Mouse (Mus musculus): ENCODE data around the gene Ube2g2. TPM values are rescaled to one million over a fixed set of nuclear protein-coding genes. Genes with fewer than 3 reads are reported as not detected.

The Ube2g2 gene
- polyA plus RNA-seq, 1 experiment from 2014 or later: 96.0 TPM

GRCm38 (mm10) chr10:77658286-77658994, 36.4 kb downstream of the Ube2g2 start:
- Histone ChIP-seq H3K27me3 (peaks cover 1% of the 10 kb centered on the region; the same call in 1 of the 2 replicates), H3K4me3 (no peak overlapping the region), H3K9ac (no peak overlapping the region), H3K36me3 (no peaks in the 10 kb centered on the region), H3K4me2 (replicated peaks) (no peak overlapping the region), H3K27ac (no peak overlapping the region), H3K9me3 (no peaks in the 10 kb centered on the region), H3K4me1 (peaks cover 16% of the 10 kb centered on the region)
- ATAC-seq (ENCODE audit: low FRiP score, low read depth): no peak
- 63% methylated on average over 15 of the region's 15 CpGs for WGBS

- H3K9ac ChIP-seq: peak overlapping the region; percentile 43; the same call in 1 of the 2 replicates
- H3K4me1 ChIP-seq: peaks cover 31% of the 10 kb centered on the region
- H3K27ac ChIP-seq: no peak overlapping the region; the same call in 1 of the 2 replicates
- ATAC-seq (ENCODE audit: low FRiP score, low read depth): peak; percentile 38; the same call in 1 of the 2 replicates
- no peaks in the 10 kb centered on the region for H3K36me3 ChIP-seq
- no peaks in the 10 kb centered on the region for H3K9me3 ChIP-seq
- peaks cover 19% of the 10 kb centered on the region for H3K27me3 ChIP-seq
- peak overlapping the region; percentile 20; the same call in 1 of the 2 replicates for H3K4me3 ChIP-seq
- 18% methylated on average over 43 of the region's 43 CpGs for WGBS
- H3K4me2 ChIP-seq (replicated peaks): peak overlapping the region; percentile 57
Measured at GRCm38 (mm10) chr10:77663949-77664665, 42.0 kb downstream of the Ube2g2 start.

- H3K4me3 ChIP-seq: no peak overlapping the region
- H3K27ac ChIP-seq: no peak overlapping the region
- WGBS: 50% methylated on average over 8 of the region's 8 CpGs
- H3K36me3 ChIP-seq: no peaks in the 10 kb centered on the region
- no peaks in the 10 kb centered on the region for H3K9me3 ChIP-seq
- 0 out of 2 replicates have a peak, but pooled peaks have one; percentile 33 for ATAC-seq (ENCODE audit: low FRiP score, low read depth)
- peaks cover 19% of the 10 kb centered on the region for H3K27me3 ChIP-seq
- no peak overlapping the region for H3K4me2 ChIP-seq (replicated peaks)
- H3K9ac ChIP-seq: no peak overlapping the region
- peaks cover 31% of the 10 kb centered on the region for H3K4me1 ChIP-seq
Measured at GRCm38 (mm10) chr10:77666342-77666741, 44.3 kb downstream of the Ube2g2 start.

- H3K9me3 ChIP-seq: no peaks in the 10 kb centered on the region
- no peak overlapping the region for H3K4me2 ChIP-seq (replicated peaks)
- H3K27me3 ChIP-seq: peaks cover 19% of the 10 kb centered on the region
- no peak overlapping the region for H3K9ac ChIP-seq
- no peaks in the 10 kb centered on the region for H3K36me3 ChIP-seq
- no peak overlapping the region for H3K4me3 ChIP-seq
- no peak overlapping the region for H3K27ac ChIP-seq
- no peak for ATAC-seq (ENCODE audit: low FRiP score, low read depth)
- 83% methylated on average over 4 of the region's 4 CpGs for WGBS
- H3K4me1 ChIP-seq: peaks cover 31% of the 10 kb centered on the region
Measured at GRCm38 (mm10) chr10:77667402-77667801, 45.3 kb downstream of the Ube2g2 start.

GRCm38 (mm10) chr10:77670710-77671109, 48.6 kb downstream of the Ube2g2 start:
- H3K27me3 ChIP-seq: peaks cover 16% of the 10 kb centered on the region
- H3K4me3 ChIP-seq: no peak overlapping the region
- peaks cover 29% of the 10 kb centered on the region for H3K4me1 ChIP-seq
- H3K9me3 ChIP-seq: no peaks in the 10 kb centered on the region
- no peak overlapping the region for H3K9ac ChIP-seq
- H3K4me2 ChIP-seq (replicated peaks): no peak overlapping the region
- no peak for ATAC-seq (ENCODE audit: low FRiP score, low read depth)
- H3K27ac ChIP-seq: no peak overlapping the region
- no peaks in the 10 kb centered on the region for H3K36me3 ChIP-seq
- 71% methylated on average over 4 of the region's 4 CpGs for WGBS

GRCm38 (mm10) chr10:77671519-77671918, 49.4 kb downstream of the Ube2g2 start:
- 51% methylated on average over 4 of the region's 4 CpGs for WGBS
- Histone ChIP-seq H3K27ac (no peak overlapping the region), H3K9ac (no peak overlapping the region), H3K4me1 (peaks cover 23% of the 10 kb centered on the region), H3K9me3 (no peaks in the 10 kb centered on the region), H3K36me3 (no peaks in the 10 kb centered on the region), H3K27me3 (peaks cover 24% of the 10 kb centered on the region), H3K4me2 (replicated peaks) (no peak overlapping the region), H3K4me3 (no peak overlapping the region)
- no peak for ATAC-seq (ENCODE audit: low FRiP score, low read depth)

GRCm38 (mm10) chr10:77673765-77674164, 51.7 kb downstream of the Ube2g2 start:
- 54% methylated on average over 13 of the region's 13 CpGs for WGBS
- H3K4me3 ChIP-seq: no peak overlapping the region
- H3K27me3 ChIP-seq: peaks cover 45% of the 10 kb centered on the region
- H3K9me3 ChIP-seq: no peaks in the 10 kb centered on the region
- H3K4me2 ChIP-seq (replicated peaks): no peak overlapping the region
- ATAC-seq (ENCODE audit: low FRiP score, low read depth): no peak
- H3K36me3 ChIP-seq: no peaks in the 10 kb centered on the region
- H3K4me1 ChIP-seq: peaks cover 29% of the 10 kb centered on the region
- H3K9ac ChIP-seq: no peak overlapping the region
- no peak overlapping the region for H3K27ac ChIP-seq

- peak; percentile 31 for ATAC-seq (ENCODE audit: low FRiP score, low read depth)
- peaks cover 53% of the 10 kb centered on the region for H3K27me3 ChIP-seq
- H3K4me2 ChIP-seq (replicated peaks): peak overlapping the region; percentile 81
- no peak overlapping the region for H3K27ac ChIP-seq
- 0% methylated on average over 35 of the region's 35 CpGs for WGBS
- no peaks in the 10 kb centered on the region for H3K9me3 ChIP-seq
- H3K4me1 ChIP-seq: peaks cover 33% of the 10 kb centered on the region
- peak overlapping the region; percentile 43 for H3K4me3 ChIP-seq
- H3K36me3 ChIP-seq: no peaks in the 10 kb centered on the region
- peak overlapping the region; percentile 53 for H3K9ac ChIP-seq
Measured at GRCm38 (mm10) chr10:77677562-77677961, 55.5 kb downstream of the Ube2g2 start.

- Histone ChIP-seq H3K4me1 (peaks cover 36% of the 10 kb centered on the region), H3K9me3 (no peaks in the 10 kb centered on the region), H3K27ac (no peak overlapping the region), H3K27me3 (peaks cover 61% of the 10 kb centered on the region), H3K4me3 (no peak overlapping the region), H3K9ac (no peak overlapping the region), H3K36me3 (no peaks in the 10 kb centered on the region), H3K4me2 (replicated peaks) (no peak overlapping the region)
- ATAC-seq (ENCODE audit: low FRiP score, low read depth): no peak
- 74% methylated on average over 7 of the region's 7 CpGs for WGBS
Measured at GRCm38 (mm10) chr10:77682994-77683393, 60.9 kb downstream of the Ube2g2 start.

- Histone ChIP-seq H3K27ac (no peak overlapping the region), H3K36me3 (no peaks in the 10 kb centered on the region), H3K9me3 (no peaks in the 10 kb centered on the region), H3K4me3 (no peak overlapping the region), H3K9ac (no peak overlapping the region), H3K4me1 (peaks cover 30% of the 10 kb centered on the region), H3K4me2 (replicated peaks) (no peak overlapping the region), H3K27me3 (peaks cover 61% of the 10 kb centered on the region)
- no peak for ATAC-seq (ENCODE audit: low FRiP score, low read depth)
- 14% methylated on average over 8 of the region's 8 CpGs for WGBS
Measured at GRCm38 (mm10) chr10:77684181-77684580, 62.1 kb downstream of the Ube2g2 start.

- H3K27ac ChIP-seq: no peak within 1 kb of the TSS
- WGBS: 5% methylated on average over 22 of the region's 22 CpGs
- H3K4me3 ChIP-seq: no peak within 1 kb of the TSS
- no peaks in the 10 kb centered on the region for H3K36me3 ChIP-seq
- H3K4me1 ChIP-seq: peaks cover 36% of the 10 kb centered on the region
- H3K9ac ChIP-seq: no peak within 1 kb of the TSS
- H3K27me3 ChIP-seq: peaks cover 66% of the 10 kb centered on the region
- peak within 1 kb of the TSS; percentile 19; the same call in 1 of the 2 replicates for H3K4me2 ChIP-seq (replicated peaks)
- no peaks in the 10 kb centered on the region for H3K9me3 ChIP-seq
- no peak for ATAC-seq (ENCODE audit: low FRiP score, low read depth)
Measured at GRCm38 (mm10) chr10:77685895-77686664, 64.0 kb downstream of the Ube2g2 start, which contains the start of gene Tspear. Gene Tspear, plus strand, starts transcription at chr10:77686569.

GRCm38 (mm10) chr10:77687021-77687420, 64.9 kb downstream of the Ube2g2 start:
- H3K9me3 ChIP-seq: no peaks in the 10 kb centered on the region
- H3K9ac ChIP-seq: no peak overlapping the region
- peaks cover 66% of the 10 kb centered on the region for H3K27me3 ChIP-seq
- H3K4me3 ChIP-seq: no peak overlapping the region
- 13% methylated on average over 10 of the region's 10 CpGs for WGBS
- no peak for ATAC-seq (ENCODE audit: low FRiP score, low read depth)
- no peak overlapping the region for H3K4me2 ChIP-seq (replicated peaks)
- peaks cover 34% of the 10 kb centered on the region for H3K4me1 ChIP-seq
- H3K36me3 ChIP-seq: no peaks in the 10 kb centered on the region
- H3K27ac ChIP-seq: no peak overlapping the region
